Mouse (Mus musculus) embryonic fibroblast, embryonic 13.5 days (primary cell): ENCODE results near the gene Bcar3.
"Not testable (repeated sequence)": the region's sequence is repeated elsewhere in the genome, so short reads cannot be mapped to it uniquely, and the experiment has no call there.

Experiments
- CTCF ChIP-seq: IDR thresholded peaks from 2 replicates; pipeline ENCODE4 v1.5.1; 2011; ENCODE audit warnings: mild to moderate bottlenecking, control low read depth, low read length, moderate library complexity, borderline replicate concordance; ENCODE audit not compliant: insufficient read depth
- POLR2A ChIP-seq: IDR thresholded peaks from 2 replicates; pipeline ENCODE4 v1.6.1; 2011; ENCODE audit warnings: low read depth, mild to moderate bottlenecking, control low read depth, low read length, moderate library complexity

DNA sequence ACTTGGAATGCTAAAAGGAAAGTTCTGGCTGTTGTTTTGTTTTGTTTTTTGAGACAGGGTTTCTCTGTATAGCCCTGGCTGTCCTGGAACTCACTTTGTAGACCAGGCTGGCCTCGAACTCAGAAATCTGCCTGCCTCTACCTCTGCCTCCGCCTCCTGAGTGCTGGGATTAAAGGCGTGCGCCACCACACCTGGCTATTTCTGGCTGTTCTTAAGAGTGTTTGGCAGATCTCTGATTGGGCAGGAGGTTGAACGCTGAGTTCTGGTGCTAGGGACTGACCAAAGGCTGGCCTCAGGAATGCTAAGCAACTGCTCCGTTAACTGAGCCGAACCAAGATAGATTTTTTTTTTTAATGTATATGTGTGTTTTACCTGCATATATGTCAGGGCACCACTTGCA, 39.9 kb upstream of the Bcar3 start:
- not testable (repeated sequence) for TF ChIP-seq CTCF, POLR2A
